Mouse (Mus musculus): ENCODE results near the gene Myh6. TPM values are rescaled to one million over a fixed set of nuclear protein-coding genes. Genes with fewer than 3 reads are reported as not detected.

Myh6 gene
- total and polyA plus RNA-seq, 2 experiments from 2014 or later: 3,976 to 9,737 TPM

DNA sequence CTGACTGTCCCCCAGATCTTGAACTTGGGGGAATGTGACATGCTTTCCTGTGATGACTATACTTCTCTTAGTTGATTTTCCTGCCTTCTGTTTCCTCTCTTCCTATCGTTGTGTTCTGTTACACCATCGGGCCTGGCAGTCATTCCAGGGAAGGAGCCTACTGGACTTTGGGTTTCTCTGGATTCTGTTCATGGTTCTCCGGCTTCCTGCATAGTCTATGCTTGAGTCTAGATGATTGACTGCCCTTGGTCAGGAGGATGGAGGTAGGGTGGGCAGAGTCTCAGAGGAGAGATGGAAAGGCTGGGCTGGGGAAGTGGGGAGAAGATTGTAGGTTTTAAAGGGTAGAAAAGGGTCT, 26.6 kb downstream of the Myh6 start:
- ATAC-seq (ENCODE audit: insufficient read depth, low read depth) (0 out of 2 replicates have a peak, but pooled peaks have one; percentile 0), DNase-seq (ENCODE audit: low spot score) (no peak)
- no peak for TF ChIP-seq EP300 (IDR thresholded peaks at IDR 0.05; ENCODE audit: low read depth)
- WGBS: 42% methylated on average over 3 of the region's 3 CpGs
- H3K9ac ChIP-seq (replicated peaks; ENCODE audit: low read depth, low read length): no peak overlapping the region
- H3K36me3 ChIP-seq (replicated peaks; ENCODE audit: control insufficient read depth, insufficient read depth, low read length): peaks cover 49% of the 10 kb centered on the region
- no peak overlapping the region for H3K4me2 ChIP-seq (ENCODE audit: low read depth, low read length)
- no peaks in the 10 kb centered on the region for H3K4me1 ChIP-seq (ENCODE audit: control insufficient read depth, insufficient read depth)
- H3K9me3 ChIP-seq (replicated peaks; ENCODE audit: control insufficient read depth, low read length): no peaks in the 10 kb centered on the region
- H3K27me3 ChIP-seq (ENCODE audit: control insufficient read depth, insufficient read depth, low read length): no peaks in the 10 kb centered on the region
- peak overlapping the region; percentile 72 for H3K27ac ChIP-seq (ENCODE audit: low read depth)
- no peak overlapping the region for H3K4me3 ChIP-seq (ENCODE audit: low read depth, low read length)

DNA sequence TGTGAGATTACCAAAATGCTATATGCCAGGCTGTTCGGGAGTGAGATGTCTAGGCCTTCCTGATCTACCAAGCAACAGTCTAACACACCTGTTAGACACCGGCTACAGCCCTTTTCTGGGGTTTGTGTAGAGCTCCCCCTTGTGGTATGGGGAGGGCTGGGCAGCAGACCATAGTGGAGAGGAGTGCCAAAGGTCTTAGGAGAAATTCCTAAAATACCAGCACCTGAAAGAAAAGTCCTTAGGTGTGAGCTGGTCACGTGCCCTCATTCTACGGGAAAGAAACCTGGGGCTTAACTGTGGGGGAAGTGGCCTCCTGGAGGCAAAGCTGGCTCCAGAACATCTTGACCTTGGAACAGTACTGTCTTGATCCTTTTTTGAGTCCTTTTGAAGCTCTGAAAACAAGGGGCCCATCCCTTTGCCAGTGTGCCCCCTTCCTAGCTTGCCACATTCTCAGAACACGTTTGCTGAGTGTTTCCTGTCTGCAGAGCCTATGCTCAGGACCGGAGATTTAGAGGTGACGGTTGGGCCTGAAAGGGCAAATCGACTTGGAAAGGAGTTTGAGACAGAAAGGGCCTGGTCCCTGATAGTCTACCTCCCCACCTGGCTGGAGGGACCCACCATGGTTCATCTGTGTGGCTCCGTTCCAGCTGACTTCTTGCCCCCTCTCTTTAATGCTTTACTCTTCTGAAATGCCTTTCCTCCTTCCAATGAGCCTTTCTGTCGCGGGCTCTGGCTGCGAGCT, 27.1 kb downstream of the Myh6 start:
- DNase-seq (ENCODE audit: low spot score): no peak
- H3K27ac ChIP-seq (ENCODE audit: low read depth): peak overlapping the region; percentile 72
- peaks cover 43% of the 10 kb centered on the region for H3K36me3 ChIP-seq (replicated peaks; ENCODE audit: control insufficient read depth, insufficient read depth, low read length)
- peak; percentile 15 for ATAC-seq (ENCODE audit: insufficient read depth, low read depth)
- WGBS: 35% methylated on average over 12 of the region's 12 CpGs
- no peaks in the 10 kb centered on the region for H3K4me1 ChIP-seq (ENCODE audit: control insufficient read depth, insufficient read depth)
- TF ChIP-seq EP300 (IDR thresholded peaks at IDR 0.05; ENCODE audit: low read depth) (no peak), CTCF (IDR thresholded peaks at IDR 0.05; ENCODE audit: low read depth) (peak; percentile 81)
- H3K27me3 ChIP-seq (ENCODE audit: control insufficient read depth, insufficient read depth, low read length): no peaks in the 10 kb centered on the region
- no peak overlapping the region for H3K4me2 ChIP-seq (ENCODE audit: low read depth, low read length)
- no peak overlapping the region for H3K9ac ChIP-seq (replicated peaks; ENCODE audit: low read depth, low read length)
- H3K4me3 ChIP-seq (ENCODE audit: low read depth, low read length): no peak overlapping the region
- no peaks in the 10 kb centered on the region for H3K9me3 ChIP-seq (replicated peaks; ENCODE audit: control insufficient read depth, low read length)

DNA sequence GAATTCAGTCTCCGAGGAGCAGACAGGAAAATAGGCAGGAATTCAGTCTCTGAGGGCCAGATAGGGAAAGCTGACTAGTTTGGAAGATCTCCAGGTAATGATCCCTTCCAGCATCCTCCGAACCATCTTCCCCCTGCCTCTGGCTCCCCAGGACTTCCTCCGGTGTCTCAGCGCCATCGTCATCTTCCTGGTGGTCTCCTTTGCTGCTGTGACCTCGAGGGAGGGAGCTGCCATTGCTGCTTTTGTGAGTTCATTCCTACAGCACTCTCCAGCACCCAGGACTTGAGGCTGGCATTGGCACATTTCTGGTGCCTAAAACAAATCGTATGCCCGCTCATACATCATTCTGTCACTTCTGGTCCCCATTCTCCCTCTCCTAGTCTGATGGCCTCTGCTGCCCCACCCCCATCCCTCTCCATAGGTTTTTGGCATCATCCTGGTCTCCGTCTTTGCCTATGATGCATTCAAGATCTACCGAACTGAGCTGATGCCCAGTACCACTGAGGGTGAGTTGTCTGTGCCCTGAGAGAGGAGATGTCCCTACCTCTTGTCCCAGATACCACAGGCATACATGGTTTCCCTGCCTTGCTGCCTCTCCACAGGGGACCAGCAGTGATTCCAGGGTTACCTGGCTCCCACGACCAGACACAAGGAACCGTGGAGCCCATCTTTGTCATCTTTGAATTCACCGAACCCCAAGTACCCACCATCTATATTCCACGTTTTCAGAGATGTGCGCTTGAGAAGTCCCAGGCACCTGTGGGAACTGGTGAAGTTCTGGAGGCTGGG, 28.1 kb downstream of the Myh6 start:
- Histone ChIP-seq H3K9me3 (replicated peaks; ENCODE audit: control insufficient read depth, low read length) (no peaks in the 10 kb centered on the region), H3K27me3 (ENCODE audit: control insufficient read depth, insufficient read depth, low read length) (no peaks in the 10 kb centered on the region), H3K9ac (replicated peaks; ENCODE audit: low read depth, low read length) (no peak overlapping the region), H3K27ac (ENCODE audit: low read depth) (peak overlapping the region; percentile 72), H3K36me3 (replicated peaks; ENCODE audit: control insufficient read depth, insufficient read depth, low read length) (peaks cover 34% of the 10 kb centered on the region), H3K4me2 (ENCODE audit: low read depth, low read length) (no peak overlapping the region), H3K4me3 (ENCODE audit: low read depth, low read length) (no peak overlapping the region), H3K4me1 (ENCODE audit: control insufficient read depth, insufficient read depth) (no peaks in the 10 kb centered on the region)
- DNase-seq (ENCODE audit: low spot score) (no peak), ATAC-seq (ENCODE audit: insufficient read depth, low read depth) (peak; percentile 5)
- 44% methylated on average over 15 of the region's 15 CpGs for WGBS
- TF ChIP-seq CTCF (IDR thresholded peaks at IDR 0.05; ENCODE audit: low read depth): no peak
- no peak for TF ChIP-seq EP300 (IDR thresholded peaks at IDR 0.05; ENCODE audit: low read depth)

DNA sequence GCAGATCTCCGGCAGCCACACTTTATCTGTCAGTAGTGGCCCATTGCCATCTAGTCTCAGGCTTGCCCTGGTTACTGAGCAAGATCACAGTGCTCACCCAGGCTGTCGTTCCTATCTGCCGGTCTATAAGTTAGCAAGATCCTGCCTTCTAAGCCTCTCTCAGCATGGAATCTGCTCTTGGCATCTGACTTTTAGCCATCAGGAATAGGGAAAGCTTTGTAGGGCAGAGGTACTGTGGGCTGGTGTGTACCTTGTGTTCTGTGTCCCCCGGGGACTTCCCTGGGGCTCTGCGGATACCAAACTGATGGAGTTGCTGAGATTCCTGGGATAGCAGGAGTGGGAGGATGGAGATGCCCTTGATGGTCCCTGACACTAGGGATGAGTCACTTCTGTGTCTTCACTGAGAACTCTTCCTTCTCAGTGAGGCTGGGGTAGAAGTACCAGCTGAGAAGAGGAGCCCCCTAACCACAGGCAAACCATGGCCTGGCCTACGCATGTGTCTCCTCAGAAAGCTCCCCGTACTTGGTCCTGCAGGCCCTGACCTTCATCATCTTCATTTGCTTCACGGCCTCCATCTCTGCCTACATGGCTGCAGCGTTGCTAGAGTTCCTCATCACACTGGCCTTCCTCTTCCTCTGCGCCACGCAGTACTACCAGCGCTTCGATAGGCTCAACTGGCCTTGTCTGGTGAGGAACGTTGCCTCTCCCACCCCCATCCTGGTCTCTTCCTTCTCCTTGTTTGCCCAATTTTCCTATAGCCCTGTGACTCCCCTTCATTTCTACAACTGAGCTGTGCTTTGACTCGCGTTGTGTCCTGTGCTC, 29.2 kb downstream of the Myh6 start:
- H3K9ac ChIP-seq (replicated peaks; ENCODE audit: low read depth, low read length): no peak overlapping the region
- no peaks in the 10 kb centered on the region for H3K27me3 ChIP-seq (ENCODE audit: control insufficient read depth, insufficient read depth, low read length)
- no peak overlapping the region for H3K4me2 ChIP-seq (ENCODE audit: low read depth, low read length)
- TF ChIP-seq EP300 (IDR thresholded peaks at IDR 0.05; ENCODE audit: low read depth): no peak
- no peak for TF ChIP-seq CTCF (IDR thresholded peaks at IDR 0.05; ENCODE audit: low read depth)
- 58% methylated on average over 16 of the region's 16 CpGs for WGBS
- DNase-seq (ENCODE audit: low spot score) (no peak), ATAC-seq (ENCODE audit: insufficient read depth, low read depth) (peak; percentile 15)
- H3K4me3 ChIP-seq (ENCODE audit: low read depth, low read length): no peak overlapping the region
- H3K27ac ChIP-seq (ENCODE audit: low read depth): peak overlapping the region; percentile 72
- H3K36me3 ChIP-seq (replicated peaks; ENCODE audit: control insufficient read depth, insufficient read depth, low read length): peaks cover 23% of the 10 kb centered on the region
- no peaks in the 10 kb centered on the region for H3K9me3 ChIP-seq (replicated peaks; ENCODE audit: control insufficient read depth, low read length)
- H3K4me1 ChIP-seq (ENCODE audit: control insufficient read depth, insufficient read depth): no peaks in the 10 kb centered on the region; the same call in 1 of the 2 replicates

DNA sequence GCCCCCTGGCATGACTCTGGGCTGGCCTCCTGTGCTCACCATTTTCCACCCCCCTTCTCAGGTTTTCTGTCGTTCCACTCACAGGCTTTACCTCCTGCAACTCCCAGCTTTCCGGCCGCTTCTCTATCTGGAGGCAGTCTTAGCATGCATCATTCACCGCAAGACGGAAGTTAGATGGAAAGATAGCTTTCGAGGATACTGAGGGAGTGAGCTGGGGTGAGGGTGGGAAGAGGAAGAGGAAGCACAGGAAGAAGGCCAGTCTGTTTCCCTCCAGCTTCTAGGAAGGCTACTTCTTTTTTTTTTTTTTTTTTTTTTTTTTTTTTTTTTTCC, 29.9 kb downstream of the Myh6 start:
- 27% methylated on average over 6 of the region's 6 CpGs for WGBS

More for the DNA sequence above, 29.9 kb downstream of the Myh6 start:
- DNase-seq (ENCODE audit: low spot score) (no peak), ATAC-seq (ENCODE audit: insufficient read depth, low read depth) (no peak)
- Histone ChIP-seq H3K4me3 (ENCODE audit: low read depth, low read length) (no peak overlapping the region), H3K4me2 (ENCODE audit: low read depth, low read length) (no peak overlapping the region), H3K27ac (ENCODE audit: low read depth) (peak overlapping the region; percentile 21; the same call in 1 of the 2 replicates), H3K9ac (replicated peaks; ENCODE audit: low read depth, low read length) (no peak overlapping the region), H3K4me1 (ENCODE audit: control insufficient read depth, insufficient read depth) (no peaks in the 10 kb centered on the region; the same call in 1 of the 2 replicates), H3K9me3 (replicated peaks; ENCODE audit: control insufficient read depth, low read length) (no peaks in the 10 kb centered on the region), H3K36me3 (replicated peaks; ENCODE audit: control insufficient read depth, insufficient read depth, low read length) (peaks cover 15% of the 10 kb centered on the region), H3K27me3 (ENCODE audit: control insufficient read depth, insufficient read depth, low read length) (no peaks in the 10 kb centered on the region)
- TF ChIP-seq CTCF (IDR thresholded peaks at IDR 0.05; ENCODE audit: low read depth) (no peak), EP300 (IDR thresholded peaks at IDR 0.05; ENCODE audit: low read depth) (no peak)

Measured in heart, postnatal 0 days (tissue).